Mouse (Mus musculus): Measurements from ENCODE around the gene Hoxa10. TPM values are rescaled to one million over a fixed set of nuclear protein-coding genes. Genes with fewer than 3 reads are reported as not detected.

Hoxa10 gene
- polyA plus RNA-seq, 1 experiment from 2014 or later, result 0.08 TPM

GRCm38 (mm10) chr6:52196811-52197210 is 43.8 kb downstream of the Hoxa10 start:
- 37% methylated on average over 9 of the region's 9 CpGs for WGBS (ENCODE audit: insufficient replicate concordance)
- Histone ChIP-seq H3K9ac (no peak overlapping the region), H3K36me3 (replicated peaks) (no peaks in the 10 kb centered on the region), H3K4me3 (replicated peaks) (no peak overlapping the region), H3K27me3 (peaks cover 99% of the 10 kb centered on the region), H3K9me3 (replicated peaks) (no peaks in the 10 kb centered on the region), H3K27ac (replicated peaks) (no peak overlapping the region), H3K4me2 (no peak overlapping the region), H3K4me1 (replicated peaks) (peaks cover 5% of the 10 kb centered on the region)
- ATAC-seq (ENCODE audit: insufficient read depth), result no peak

DNA sequence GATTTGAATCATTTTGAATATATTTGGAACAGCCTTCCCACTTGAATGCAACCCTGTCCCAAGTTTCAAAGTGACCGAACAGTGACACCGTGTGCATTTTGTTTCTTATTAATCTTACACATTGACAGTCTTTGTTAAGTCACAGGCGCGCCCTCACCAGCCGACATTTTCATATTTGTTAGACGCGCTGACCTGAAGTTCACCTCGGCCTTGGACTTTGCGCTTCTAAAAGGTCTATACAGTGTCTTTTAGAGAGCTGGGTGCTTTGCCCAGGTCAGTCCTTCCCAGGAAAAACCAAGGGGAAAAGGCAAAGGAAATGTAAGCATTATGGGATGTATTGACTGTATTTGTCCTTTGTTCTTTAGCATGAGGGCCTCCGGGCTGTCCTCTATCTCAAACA is 46.0 kb downstream of the Hoxa10 start:
- Histone ChIP-seq H3K9ac (no peak overlapping the region), H3K27ac (replicated peaks) (no peak overlapping the region), H3K27me3 (peaks cover 99% of the 10 kb centered on the region), H3K4me3 (replicated peaks) (no peak overlapping the region), H3K9me3 (replicated peaks) (no peaks in the 10 kb centered on the region), H3K4me2 (no peak overlapping the region), H3K4me1 (replicated peaks) (peaks cover 10% of the 10 kb centered on the region), H3K36me3 (replicated peaks) (no peaks in the 10 kb centered on the region)
- no peak for ATAC-seq (ENCODE audit: insufficient read depth)
- 53% methylated on average over 10 of the region's 10 CpGs for WGBS (ENCODE audit: insufficient replicate concordance)

DNA sequence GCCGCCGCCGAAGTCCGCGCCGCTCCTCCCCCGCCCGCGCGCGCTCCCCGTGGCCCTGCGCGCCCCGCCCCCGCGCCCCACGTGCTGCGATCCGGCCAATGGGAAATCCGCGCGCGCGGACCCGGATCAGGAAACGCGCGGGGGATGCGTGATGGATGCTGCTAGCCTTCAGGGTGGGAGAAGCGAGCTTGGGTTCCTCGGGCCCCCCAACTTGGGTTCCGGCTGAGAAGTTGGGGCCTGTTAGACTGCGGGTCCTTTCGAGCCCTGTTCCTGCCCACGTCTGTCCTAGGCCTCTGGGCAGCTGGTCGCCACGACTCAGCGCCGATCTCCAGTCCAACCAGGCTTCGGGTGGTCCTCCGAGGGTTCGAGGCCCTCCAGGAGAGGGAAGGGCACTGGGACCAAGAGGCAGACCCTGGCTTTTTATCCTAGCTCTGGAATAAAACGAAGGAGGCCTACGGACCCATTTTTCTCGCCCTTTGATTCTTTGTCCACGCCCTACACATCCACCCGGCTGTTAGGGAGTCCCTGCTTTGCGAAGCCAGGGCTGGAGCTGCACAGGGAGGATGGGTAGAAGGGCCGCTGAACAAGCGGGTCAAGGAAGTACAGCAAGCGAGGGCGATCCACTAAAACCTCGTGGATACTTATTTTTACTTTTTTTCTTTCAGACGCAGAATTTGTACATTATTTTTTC is 48.6 kb downstream of the Hoxa10 start:
- H3K27ac ChIP-seq (replicated peaks), result no peak overlapping the region
- peaks cover 99% of the 10 kb centered on the region for H3K27me3 ChIP-seq
- no peaks in the 10 kb centered on the region for H3K9me3 ChIP-seq (replicated peaks)
- no peaks in the 10 kb centered on the region for H3K36me3 ChIP-seq (replicated peaks)
- no peak overlapping the region for H3K9ac ChIP-seq
- peak overlapping the region; percentile 72 for H3K4me2 ChIP-seq
- WGBS (ENCODE audit: insufficient replicate concordance), result 1% methylated on average over 54 of the region's 55 CpGs
- ATAC-seq (ENCODE audit: insufficient read depth), result peak; percentile 51
- H3K4me3 ChIP-seq (replicated peaks), result peak overlapping the region; percentile 56
- H3K4me1 ChIP-seq (replicated peaks), result peaks cover 10% of the 10 kb centered on the region

DNA sequence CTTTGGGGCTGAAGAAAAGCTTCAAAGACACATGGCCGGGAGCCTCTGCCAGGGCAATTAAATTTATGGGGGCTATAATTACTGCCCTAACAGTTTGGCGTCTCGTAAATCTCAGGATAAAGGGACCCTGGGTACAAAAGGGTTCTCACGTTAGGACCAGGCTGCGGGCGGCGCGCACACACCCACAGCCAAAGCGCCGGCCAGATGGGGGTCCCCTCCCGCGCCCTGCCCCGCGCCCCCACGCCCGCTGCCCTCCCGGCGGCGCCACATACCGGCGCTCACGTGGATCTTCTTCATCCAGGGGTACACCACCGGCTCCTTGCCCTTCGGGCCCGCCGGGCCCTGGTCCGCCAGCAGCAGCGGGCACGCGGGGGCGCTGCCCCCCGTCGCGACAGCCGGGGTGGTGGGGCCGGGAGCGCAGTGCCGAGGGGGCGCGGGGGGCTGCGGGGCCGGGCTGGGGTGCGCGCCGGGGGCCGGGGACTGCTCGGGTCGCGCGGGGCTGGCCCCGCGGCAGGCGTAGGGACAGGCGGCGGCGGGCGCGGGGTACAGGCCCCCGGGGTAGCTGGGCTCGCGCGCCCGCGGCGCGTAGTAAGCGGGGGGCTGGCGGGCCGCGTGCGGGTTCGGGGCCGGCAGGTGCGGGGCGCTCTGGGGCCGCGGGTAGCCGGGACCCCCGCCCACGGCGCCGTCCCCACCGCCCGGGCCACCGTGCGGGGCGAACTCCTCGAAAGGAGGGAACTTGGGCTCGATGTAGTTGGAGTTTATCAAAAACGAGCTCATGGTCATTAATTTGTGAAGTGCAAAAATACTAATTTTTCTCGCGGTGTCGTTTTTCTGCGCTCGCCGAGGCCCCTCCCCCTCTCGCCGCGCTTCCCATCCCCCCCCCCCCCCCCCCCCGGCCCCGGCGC is 49.5 kb downstream of the Hoxa10 start, which contains the start of gene Hoxa4:
Gene Hoxa4 (minus strand): TSS at position 848 of the 905 bp plus-strand sequence.
- WGBS (ENCODE audit: insufficient replicate concordance), result under 1% methylated on average over 74 of the region's 102 CpGs
- Histone ChIP-seq H3K4me3 (replicated peaks) (peak within 1 kb of the TSS; percentile 56), H3K4me1 (replicated peaks) (peaks cover 10% of the 10 kb centered on the region), H3K4me2 (peak within 1 kb of the TSS; percentile 72), H3K27me3 (peaks cover 99% of the 10 kb centered on the region), H3K27ac (replicated peaks) (no peak within 1 kb of the TSS), H3K9me3 (replicated peaks) (no peaks in the 10 kb centered on the region), H3K9ac (peak within 1 kb of the TSS; percentile 25; the same call in 1 of the 2 replicates), H3K36me3 (replicated peaks) (no peaks in the 10 kb centered on the region)
- ATAC-seq (ENCODE audit: insufficient read depth), result no peak

GRCm38 (mm10) chr6:52190410-52190809 is 50.2 kb downstream of the Hoxa10 start:
- H3K27ac ChIP-seq (replicated peaks), result no peak overlapping the region
- no peak overlapping the region for H3K9ac ChIP-seq
- no peaks in the 10 kb centered on the region for H3K9me3 ChIP-seq (replicated peaks)
- H3K4me2 ChIP-seq, result no peak overlapping the region
- no peak for ATAC-seq (ENCODE audit: insufficient read depth)
- H3K27me3 ChIP-seq, result peaks cover 99% of the 10 kb centered on the region
- H3K4me3 ChIP-seq (replicated peaks), result no peak overlapping the region; the same call in 1 of the 2 replicates
- peaks cover 10% of the 10 kb centered on the region for H3K4me1 ChIP-seq (replicated peaks)
- H3K36me3 ChIP-seq (replicated peaks), result no peaks in the 10 kb centered on the region
- WGBS (ENCODE audit: insufficient replicate concordance), result 25% methylated on average over 23 of the region's 23 CpGs

DNA sequence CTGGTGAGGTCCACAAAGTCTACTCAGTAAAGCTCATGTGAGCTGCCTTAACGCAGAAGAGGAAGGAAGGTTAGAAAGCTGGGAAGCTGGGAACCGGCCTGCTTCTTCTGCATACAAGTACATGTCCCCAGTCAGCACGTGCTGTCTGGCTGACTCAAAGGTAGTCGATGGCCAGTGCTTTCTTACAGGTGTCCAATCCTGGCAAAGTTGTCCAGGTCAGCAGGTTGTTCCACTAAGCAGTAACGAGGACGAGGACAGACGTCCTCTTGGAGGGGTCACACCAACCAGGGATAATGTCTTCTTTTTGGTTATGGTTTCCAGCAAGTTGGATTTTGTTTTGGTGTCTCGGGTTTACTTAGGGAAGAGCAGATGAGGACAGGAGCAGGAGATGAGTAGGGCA is 50.7 kb downstream of the Hoxa10 start:
- Histone ChIP-seq H3K4me3 (replicated peaks) (no peak overlapping the region), H3K4me2 (no peak overlapping the region), H3K36me3 (replicated peaks) (no peaks in the 10 kb centered on the region), H3K27me3 (peaks cover 100% of the 10 kb centered on the region), H3K9me3 (replicated peaks) (no peaks in the 10 kb centered on the region), H3K4me1 (replicated peaks) (peaks cover 10% of the 10 kb centered on the region), H3K9ac (no peak overlapping the region), H3K27ac (replicated peaks) (no peak overlapping the region)
- ATAC-seq (ENCODE audit: insufficient read depth), result no peak
- 35% methylated on average over 8 of the region's 8 CpGs for WGBS (ENCODE audit: insufficient replicate concordance)

- Histone ChIP-seq H3K27me3 (peaks cover 100% of the 10 kb centered on the region), H3K9ac (no peak overlapping the region), H3K4me2 (no peak overlapping the region), H3K36me3 (replicated peaks) (no peaks in the 10 kb centered on the region), H3K4me1 (replicated peaks) (peaks cover 10% of the 10 kb centered on the region), H3K9me3 (replicated peaks) (no peaks in the 10 kb centered on the region), H3K4me3 (replicated peaks) (no peak overlapping the region), H3K27ac (replicated peaks) (no peak overlapping the region)
- ATAC-seq (ENCODE audit: insufficient read depth), result no peak
- WGBS (ENCODE audit: insufficient replicate concordance), result 40% methylated on average over 5 of the region's 5 CpGs
Observed at GRCm38 (mm10) chr6:52189172-52189591, 51.5 kb downstream of the Hoxa10 start.

DNA sequence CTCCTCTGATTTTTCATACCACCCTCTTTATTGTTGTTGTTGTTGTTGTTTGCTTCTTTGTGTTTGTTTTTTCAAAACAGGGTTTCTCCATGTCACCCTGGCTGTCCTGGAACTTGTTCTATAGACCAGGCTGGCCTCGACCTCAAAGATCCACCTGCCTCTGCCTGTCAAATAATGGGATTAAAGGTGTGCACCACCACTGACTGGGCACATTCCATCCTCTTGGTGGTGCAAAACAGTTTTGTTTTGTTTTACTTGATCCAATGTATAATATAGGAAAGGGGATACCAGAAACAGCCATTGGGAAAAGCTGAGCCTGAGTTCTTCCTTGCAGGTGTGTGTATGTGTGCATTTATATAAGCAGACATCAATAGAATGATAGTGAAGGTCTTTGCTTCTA is 54.2 kb downstream of the Hoxa10 start:
- 31% methylated on average over 1 of the region's 1 CpGs for WGBS (ENCODE audit: insufficient replicate concordance)
- Histone ChIP-seq H3K27me3 (peaks cover 93% of the 10 kb centered on the region), H3K4me2 (no peak overlapping the region), H3K27ac (replicated peaks) (no peak overlapping the region), H3K9ac (no peak overlapping the region), H3K36me3 (replicated peaks) (no peaks in the 10 kb centered on the region), H3K4me3 (replicated peaks) (no peak overlapping the region), H3K9me3 (replicated peaks) (no peaks in the 10 kb centered on the region), H3K4me1 (replicated peaks) (peaks cover 11% of the 10 kb centered on the region; the same call in 1 of the 2 replicates)
- ATAC-seq (ENCODE audit: insufficient read depth), result no peak

DNA sequence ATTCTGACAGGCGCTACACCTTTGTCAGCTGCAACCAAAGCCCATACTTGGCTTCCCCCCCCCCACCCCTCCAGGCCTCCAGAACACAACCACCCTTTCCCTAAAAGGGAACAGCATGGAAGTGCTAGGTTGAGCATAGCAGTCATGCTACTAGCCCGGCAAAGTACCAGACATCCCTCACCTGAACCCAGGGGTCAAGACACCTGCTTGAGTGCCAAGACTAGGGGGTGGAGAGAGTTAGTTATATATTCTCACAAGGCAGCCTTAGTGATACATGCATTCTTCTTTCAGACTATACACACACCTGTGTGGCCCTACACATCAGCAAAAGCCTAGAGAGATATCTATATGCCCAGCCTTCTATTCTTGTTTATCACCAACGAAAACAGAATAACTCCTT is 54.8 kb downstream of the Hoxa10 start:
- Histone ChIP-seq H3K36me3 (replicated peaks) (no peaks in the 10 kb centered on the region), H3K4me3 (replicated peaks) (no peak overlapping the region), H3K9ac (no peak overlapping the region), H3K27me3 (peaks cover 93% of the 10 kb centered on the region), H3K27ac (replicated peaks) (no peak overlapping the region), H3K4me2 (no peak overlapping the region), H3K4me1 (replicated peaks) (peaks cover 9% of the 10 kb centered on the region; the same call in 1 of the 2 replicates), H3K9me3 (replicated peaks) (no peaks in the 10 kb centered on the region)
- ATAC-seq (ENCODE audit: insufficient read depth), result no peak
- WGBS (ENCODE audit: insufficient replicate concordance), result 41% methylated on average over 3 of the region's 3 CpGs

DNA sequence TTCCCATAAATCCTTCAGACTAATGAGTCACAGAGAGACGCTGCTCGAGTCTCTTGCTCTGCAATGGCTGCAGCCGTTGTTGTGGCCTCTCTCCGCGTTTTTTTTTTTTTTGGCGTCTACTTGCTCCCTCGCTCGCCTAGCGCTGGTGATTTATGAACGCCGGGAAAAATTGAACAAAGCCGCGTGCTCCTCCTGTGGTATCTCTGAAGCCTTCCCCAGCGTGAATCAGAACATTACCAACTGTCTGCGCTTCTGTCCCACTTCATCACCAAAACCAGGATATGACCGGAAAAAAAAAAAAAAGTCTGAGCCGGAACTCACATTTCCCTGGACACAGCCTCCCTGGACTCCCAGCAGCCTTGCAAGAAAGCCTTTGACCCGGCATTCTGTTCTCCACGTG is 55.4 kb downstream of the Hoxa10 start:
- no peak overlapping the region for H3K27ac ChIP-seq (replicated peaks)
- WGBS (ENCODE audit: insufficient replicate concordance), result 8% methylated on average over 19 of the region's 19 CpGs
- H3K36me3 ChIP-seq (replicated peaks), result no peaks in the 10 kb centered on the region
- no peak for ATAC-seq (ENCODE audit: insufficient read depth)
- peaks cover 93% of the 10 kb centered on the region for H3K27me3 ChIP-seq
- no peak overlapping the region for H3K4me2 ChIP-seq
- no peak overlapping the region for H3K4me3 ChIP-seq (replicated peaks)
- H3K4me1 ChIP-seq (replicated peaks), result peaks cover 9% of the 10 kb centered on the region; the same call in 1 of the 2 replicates
- no peak overlapping the region for H3K9ac ChIP-seq
- H3K9me3 ChIP-seq (replicated peaks), result no peaks in the 10 kb centered on the region

DNA sequence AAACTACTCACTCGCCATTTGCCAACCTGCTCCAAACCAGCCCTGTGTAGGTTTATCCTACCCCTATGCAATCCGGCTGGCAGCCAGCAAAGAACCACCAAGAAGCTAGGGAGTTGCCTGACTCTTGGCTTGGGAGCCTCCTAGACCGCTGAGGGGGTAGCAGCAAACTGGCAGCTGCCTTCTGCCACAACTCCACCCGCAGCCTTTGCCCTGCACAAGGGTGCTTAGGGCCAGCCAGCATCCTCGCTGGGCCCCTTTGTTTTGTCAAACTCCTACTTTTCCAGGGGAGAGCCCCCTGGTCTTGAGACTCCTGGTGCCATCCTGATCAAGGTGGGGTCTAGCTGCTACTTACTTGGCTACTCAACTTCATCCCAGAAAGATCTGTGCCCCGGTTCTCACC is 56.0 kb downstream of the Hoxa10 start:
- no peak overlapping the region for H3K4me2 ChIP-seq
- H3K9ac ChIP-seq, result no peak overlapping the region
- 27% methylated on average over 6 of the region's 6 CpGs for WGBS (ENCODE audit: insufficient replicate concordance)

More for the DNA sequence above, 56.0 kb downstream of the Hoxa10 start:
- peaks cover 93% of the 10 kb centered on the region for H3K27me3 ChIP-seq
- H3K27ac ChIP-seq (replicated peaks), result no peak overlapping the region
- H3K4me3 ChIP-seq (replicated peaks), result no peak overlapping the region
- H3K4me1 ChIP-seq (replicated peaks), result peaks cover 9% of the 10 kb centered on the region; the same call in 1 of the 2 replicates
- no peak for ATAC-seq (ENCODE audit: insufficient read depth)
- no peaks in the 10 kb centered on the region for H3K9me3 ChIP-seq (replicated peaks)
- no peaks in the 10 kb centered on the region for H3K36me3 ChIP-seq (replicated peaks)

Data from liver, embryonic 15.5 days (tissue).